Mouse (Mus musculus) forebrain, embryonic 11.5 days (tissue): ENCODE results near the gene Elk3. TPM values are rescaled to one million over a fixed set of nuclear protein-coding genes. Genes with fewer than 3 reads are reported as not detected.

Source experiments
- ATAC-seq: fragments of 200-750 bp; cut with Nextera tagmentation; replicated peaks from 2 replicates; pipeline ENCODE4 v1.8.0; 2017; ENCODE audit warnings: moderate TSS enrichment; ENCODE audit not compliant: low FRiP score
- DNase-seq: peaks from one replicate; pipeline ENCODE4 v3.0.0-alpha.2; 2017; ENCODE audit warnings: low spot score
- H3K27ac ChIP-seq: fragments of 300-500 bp; sonication (generic); 2 replicates; pipeline ENCODE4 v1.5.1; 2014; ENCODE audit warnings: low read depth, low read length
- H3K27me3 ChIP-seq: fragments of 300-500 bp; sonication (generic); 2 replicates; pipeline ENCODE4 v1.6.1; 2014; ENCODE audit warnings: mild to moderate bottlenecking, low read length, mixed read lengths; ENCODE audit not compliant: control insufficient read depth, insufficient read depth
- H3K36me3 ChIP-seq: fragments of 300-500 bp; sonication (generic); 2 replicates; pipeline ENCODE4 v1.6.1; 2014; ENCODE audit warnings: mild to moderate bottlenecking, low read length, moderate library complexity, mixed read lengths; ENCODE audit not compliant: control insufficient read depth, insufficient read depth
- H3K4me1 ChIP-seq: fragments of 300-500 bp; sonication (generic); replicated peaks from 2 replicates; pipeline ENCODE4 v1.6.1; 2014; ENCODE audit warnings: low read length, mixed read lengths; ENCODE audit not compliant: control insufficient read depth, insufficient read depth
- H3K4me2 ChIP-seq: fragments of 300-500 bp; sonication (generic); 2 replicates; pipeline ENCODE4 v1.6.1; 2014; ENCODE audit warnings: low read depth, mild to moderate bottlenecking, low read length, moderate library complexity, mixed read lengths; ENCODE audit not compliant: severe bottlenecking
- H3K4me3 ChIP-seq: fragments of 300-500 bp; sonication (generic); 2 replicates; pipeline ENCODE4 v1.5.1; 2014; ENCODE audit warnings: low read depth, low read length
- H3K9ac ChIP-seq: fragments of 300-500 bp; sonication (generic); 2 replicates; pipeline ENCODE4 v1.6.1; 2014; ENCODE audit warnings: low read length
- H3K9me3 ChIP-seq: fragments of 300-500 bp; sonication (generic); 2 replicates; pipeline ENCODE4 v1.6.1; 2016; ENCODE audit warnings: low read length, mixed read lengths; ENCODE audit not compliant: control insufficient read depth
- WGBS: fragments of 180-500 bp; shearing (Covaris S2); extraction: QIAGEN DNeasy Blood & Tissue Kit; methylation state at CpG from one replicate; pipeline ENCODE4 v1.1.7; 2014; 5-methylcytosine and 5-hydroxymethylcytosine counted together
- polyA plus RNA-seq: library from polyadenylated mRNA; unstranded; fragments of >200 nt; fragmentation: Nextera tagmentation; extraction: Ambion mirVana; gene quantifications from 2 replicates; pipeline ENCODE4 v1.2.1, GENCODE M21; 2014

Elk3 gene
- polyA plus RNA-seq, 1 experiment from 2014 or later: 16.5 TPM

GRCm38 (mm10) chr10:93231490-93231889, 79.4 kb downstream of the Elk3 start:
- Histone ChIP-seq H3K27ac (no peak overlapping the region), H3K9ac (no peak overlapping the region), H3K4me1 (no peaks in the 10 kb centered on the region), H3K36me3 (no peaks in the 10 kb centered on the region; the same call in 1 of the 2 replicates), H3K4me3 (no peak overlapping the region), H3K4me2 (no peak overlapping the region), H3K9me3 (no peaks in the 10 kb centered on the region), H3K27me3 (no peaks in the 10 kb centered on the region)
- ATAC-seq (no peak), DNase-seq (no peak)
- 77% methylated on average over 4 of the region's 4 CpGs for WGBS

DNA sequence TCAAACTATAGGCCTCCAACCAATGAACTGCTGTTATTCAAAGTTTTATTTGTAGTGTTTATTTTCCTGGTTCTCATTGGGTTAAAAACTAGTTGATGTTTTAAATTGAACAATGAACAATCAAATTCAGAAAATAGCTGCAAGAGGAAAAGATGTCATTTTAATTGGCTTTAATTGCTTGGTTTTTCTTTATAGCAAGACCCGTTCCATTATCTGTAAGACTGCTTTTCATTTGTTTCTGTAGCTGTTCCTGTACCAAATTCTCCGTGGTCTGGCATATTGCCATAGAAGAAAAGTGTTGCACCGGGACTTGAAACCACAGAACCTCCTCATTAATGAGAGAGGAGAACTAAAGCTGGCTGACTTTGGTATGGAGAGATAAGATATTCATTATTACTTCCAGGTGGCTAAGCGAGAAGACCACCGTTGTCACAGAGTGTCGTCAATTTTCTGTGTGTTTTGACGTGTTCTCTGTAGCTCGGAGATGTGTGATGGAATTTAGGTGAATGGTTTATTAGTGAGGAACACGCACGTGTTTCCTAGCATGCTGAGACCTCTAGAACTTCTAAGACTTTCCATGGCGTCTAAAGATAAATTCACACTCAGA, 82.4 kb downstream of the Elk3 start:
- WGBS: 87% methylated on average over 11 of the region's 11 CpGs
- Histone ChIP-seq H3K9ac (no peak overlapping the region), H3K4me3 (no peak overlapping the region), H3K4me2 (no peak overlapping the region), H3K27ac (no peak overlapping the region), H3K27me3 (no peaks in the 10 kb centered on the region), H3K9me3 (no peaks in the 10 kb centered on the region), H3K4me1 (no peaks in the 10 kb centered on the region), H3K36me3 (no peaks in the 10 kb centered on the region; the same call in 1 of the 2 replicates)
- no peak for DNase-seq
- no peak for ATAC-seq

DNA sequence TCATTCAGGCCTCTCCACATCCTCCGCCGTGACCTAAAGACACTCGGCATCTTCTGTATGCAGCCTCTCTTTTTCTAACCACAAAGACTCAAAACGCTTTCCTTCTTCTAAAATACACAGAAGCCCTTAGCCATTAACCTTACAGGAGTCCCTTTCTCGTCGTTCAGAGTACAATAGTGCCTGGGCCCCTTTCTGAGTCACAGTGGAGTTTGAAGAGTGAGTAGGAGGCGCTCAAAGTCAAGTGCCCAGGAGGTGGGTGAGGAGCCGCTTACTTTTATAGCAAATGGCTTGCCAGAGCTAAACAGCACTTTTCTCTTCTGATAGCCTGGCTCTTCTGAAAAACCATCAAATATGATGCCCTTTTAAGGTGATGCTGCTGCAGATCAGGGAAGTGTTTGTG, 83.0 kb downstream of the Elk3 start:
- Histone ChIP-seq H3K36me3 (no peaks in the 10 kb centered on the region; the same call in 1 of the 2 replicates), H3K9me3 (no peaks in the 10 kb centered on the region), H3K4me1 (no peaks in the 10 kb centered on the region), H3K4me2 (no peak overlapping the region), H3K9ac (no peak overlapping the region), H3K27me3 (no peaks in the 10 kb centered on the region), H3K27ac (no peak overlapping the region), H3K4me3 (no peak overlapping the region)
- WGBS: 68% methylated on average over 8 of the region's 8 CpGs
- DNase-seq (no peak), ATAC-seq (no peak)

DNA sequence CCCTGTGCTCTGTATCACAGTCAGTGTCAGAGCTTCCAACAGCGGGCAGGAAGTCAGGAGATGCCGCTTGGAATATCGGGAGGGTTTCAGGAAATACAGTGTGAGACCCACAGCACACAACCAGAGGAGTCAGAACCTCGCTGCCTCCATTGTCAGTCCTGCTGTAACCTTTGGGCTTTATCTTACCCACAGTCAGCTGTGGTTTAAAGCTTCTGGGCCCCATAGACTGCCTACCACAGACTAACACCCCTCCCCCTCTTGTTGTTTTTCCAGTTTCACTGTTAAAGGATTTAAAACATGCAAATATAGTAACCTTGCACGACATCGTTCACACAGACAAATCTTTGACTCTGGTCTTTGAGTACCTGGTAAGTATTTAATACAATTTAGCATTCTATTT, 85.2 kb downstream of the Elk3 start:
- no peak overlapping the region for H3K9ac ChIP-seq
- no peak overlapping the region for H3K27ac ChIP-seq
- no peaks in the 10 kb centered on the region for H3K4me1 ChIP-seq
- H3K4me2 ChIP-seq: no peak overlapping the region
- DNase-seq (no peak), ATAC-seq (no peak)
- no peaks in the 10 kb centered on the region for H3K9me3 ChIP-seq
- no peaks in the 10 kb centered on the region for H3K27me3 ChIP-seq
- WGBS: 86% methylated on average over 6 of the region's 6 CpGs
- H3K4me3 ChIP-seq: no peak overlapping the region
- H3K36me3 ChIP-seq: no peaks in the 10 kb centered on the region

DNA sequence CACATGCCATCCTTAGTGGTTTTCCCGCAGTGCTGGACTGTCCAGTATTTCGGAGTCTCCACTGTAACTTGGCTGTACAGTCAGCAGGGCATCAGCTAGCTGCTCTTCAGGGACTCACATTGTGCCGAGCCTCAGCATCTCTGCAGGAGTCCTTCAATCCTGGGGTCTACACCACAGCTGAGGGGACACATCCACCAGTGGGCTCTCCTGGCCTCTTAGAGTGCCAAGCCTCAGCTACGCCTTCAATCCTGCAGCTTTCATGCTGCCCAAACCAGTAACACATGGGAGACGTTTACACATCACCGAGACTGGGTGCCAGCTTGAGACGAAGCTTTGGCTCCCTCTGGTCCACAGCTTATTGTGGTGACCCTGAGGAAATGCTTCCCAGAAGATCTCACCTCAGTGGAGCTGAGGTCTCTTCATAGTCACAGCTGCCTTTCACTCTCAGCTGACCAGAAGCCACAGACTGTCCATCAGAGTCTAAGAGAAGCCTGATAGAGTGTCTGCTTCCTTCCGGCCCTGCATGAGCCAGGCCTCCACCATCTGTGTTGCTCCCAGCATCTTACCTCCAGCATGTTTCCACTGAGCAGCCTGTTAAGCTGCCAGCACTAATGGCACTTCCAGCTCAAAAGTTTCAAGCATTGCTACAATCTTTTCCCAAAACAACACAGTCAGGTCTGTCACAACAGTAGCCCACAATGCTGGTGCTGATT, 95.7 kb downstream of the Elk3 start:
- 89% methylated on average over 8 of the region's 8 CpGs for WGBS
- Histone ChIP-seq H3K9me3 (peaks cover 2% of the 10 kb centered on the region; the same call in 1 of the 2 replicates), H3K9ac (no peak overlapping the region), H3K4me1 (no peaks in the 10 kb centered on the region), H3K4me2 (no peak overlapping the region), H3K27ac (no peak overlapping the region), H3K27me3 (no peaks in the 10 kb centered on the region), H3K4me3 (no peak overlapping the region), H3K36me3 (peaks cover 14% of the 10 kb centered on the region)
- no peak for ATAC-seq
- no peak for DNase-seq

GRCm38 (mm10) chr10:93214251-93214650, 96.7 kb downstream of the Elk3 start:
- no peak for ATAC-seq
- Histone ChIP-seq H3K4me2 (no peak overlapping the region), H3K9me3 (peaks cover 2% of the 10 kb centered on the region; the same call in 1 of the 2 replicates), H3K4me1 (no peaks in the 10 kb centered on the region), H3K36me3 (peaks cover 14% of the 10 kb centered on the region), H3K9ac (no peak overlapping the region), H3K4me3 (no peak overlapping the region), H3K27me3 (no peaks in the 10 kb centered on the region), H3K27ac (no peak overlapping the region)
- WGBS: 86% methylated on average over 4 of the region's 4 CpGs
- no peak for DNase-seq

DNA sequence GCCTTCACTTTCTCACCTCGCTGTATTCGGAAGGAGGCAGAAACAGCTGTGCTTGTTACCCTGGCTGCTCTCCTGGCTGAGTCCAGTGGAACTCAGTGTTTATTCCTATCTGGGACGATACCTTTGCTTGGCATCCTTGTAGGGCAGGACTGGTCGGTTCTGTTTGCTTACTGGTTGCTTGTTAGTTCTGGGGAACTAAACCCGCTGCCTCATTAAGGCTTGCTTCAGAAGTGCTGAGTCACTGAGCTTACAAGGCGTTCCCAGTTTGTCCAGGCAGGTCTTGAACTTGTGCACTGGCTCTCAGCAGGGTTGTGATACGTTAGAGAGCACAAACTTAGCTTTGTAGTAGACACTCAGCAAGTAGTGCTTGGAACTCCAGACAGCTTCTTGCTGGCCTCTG, 97.6 kb downstream of the Elk3 start:
- Histone ChIP-seq H3K4me3 (no peak overlapping the region), H3K27ac (no peak overlapping the region), H3K4me1 (no peaks in the 10 kb centered on the region), H3K9ac (no peak overlapping the region), H3K36me3 (peaks cover 14% of the 10 kb centered on the region), H3K27me3 (no peaks in the 10 kb centered on the region), H3K9me3 (peaks cover 2% of the 10 kb centered on the region; the same call in 1 of the 2 replicates), H3K4me2 (no peak overlapping the region)
- WGBS: 90% methylated on average over 7 of the region's 7 CpGs
- ATAC-seq: no peak
- no peak for DNase-seq

- H3K4me1 ChIP-seq: no peaks in the 10 kb centered on the region
- ATAC-seq (no peak), DNase-seq (no peak)
- no peak overlapping the region for H3K27ac ChIP-seq
- WGBS: 98% methylated on average over 2 of the region's 2 CpGs
- H3K9me3 ChIP-seq: peaks cover 2% of the 10 kb centered on the region; the same call in 1 of the 2 replicates
- no peaks in the 10 kb centered on the region for H3K27me3 ChIP-seq
- peaks cover 12% of the 10 kb centered on the region for H3K36me3 ChIP-seq
- no peak overlapping the region for H3K9ac ChIP-seq
- H3K4me3 ChIP-seq: no peak overlapping the region
- H3K4me2 ChIP-seq: no peak overlapping the region
Measured at GRCm38 (mm10) chr10:93212699-93213098, 98.2 kb downstream of the Elk3 start.

DNA sequence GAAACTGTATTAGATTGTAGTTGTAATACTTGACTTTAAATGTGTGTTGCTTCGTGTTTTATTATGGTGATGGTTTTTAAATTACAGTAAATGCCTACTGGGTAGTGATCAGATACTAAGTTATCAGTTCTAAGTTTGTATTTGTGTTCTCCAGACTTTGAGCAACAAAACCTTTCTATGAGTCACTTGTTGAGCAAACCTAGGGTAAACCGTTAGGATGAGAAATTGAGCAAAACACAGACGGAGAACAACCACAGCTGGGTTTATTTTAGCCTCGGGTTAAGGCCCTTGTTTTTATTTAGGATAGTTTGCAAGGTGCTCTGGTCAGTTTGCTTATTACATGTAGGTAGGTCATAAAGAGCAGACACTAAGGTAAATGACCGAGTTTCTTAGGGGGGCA, 103.8 kb downstream of the Elk3 start:
- Histone ChIP-seq H3K9me3 (no peaks in the 10 kb centered on the region), H3K4me1 (no peaks in the 10 kb centered on the region), H3K27me3 (no peaks in the 10 kb centered on the region), H3K27ac (no peak overlapping the region), H3K4me3 (no peak overlapping the region), H3K9ac (no peak overlapping the region), H3K4me2 (no peak overlapping the region), H3K36me3 (no peaks in the 10 kb centered on the region)
- ATAC-seq (no peak), DNase-seq (no peak)
- WGBS: 91% methylated on average over 5 of the region's 5 CpGs
